Mouse (Mus musculus): ENCODE data around the gene Olfr1392.
"Not testable (repeated sequence)": the region's sequence is repeated elsewhere in the genome, so short reads cannot be mapped to it uniquely, and the experiment has no call there.

The Olfr1392 gene

DNA sequence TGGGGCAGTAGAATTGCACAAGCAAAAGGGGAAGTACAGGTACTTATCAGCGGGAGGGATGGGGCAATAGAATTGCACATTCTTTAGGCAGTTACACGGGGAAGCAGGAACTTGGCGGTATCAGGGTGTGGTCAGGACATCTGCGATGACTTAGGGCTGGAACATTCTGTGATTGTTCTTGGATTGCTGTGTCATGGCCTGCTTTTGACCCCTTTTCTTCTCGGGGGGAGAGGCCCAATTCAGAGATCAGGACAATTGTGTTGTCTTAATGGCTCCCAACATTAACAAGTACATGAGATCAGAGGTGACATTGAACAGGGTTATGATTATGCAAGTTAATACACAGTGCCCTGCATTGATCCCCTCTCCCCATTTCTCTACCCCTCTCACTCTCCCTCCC, 23.5 kb downstream of the Olfr1392 start:
- DNase-seq (ENCODE audit: low read depth, low spot score): not testable (repeated sequence)

DNA sequence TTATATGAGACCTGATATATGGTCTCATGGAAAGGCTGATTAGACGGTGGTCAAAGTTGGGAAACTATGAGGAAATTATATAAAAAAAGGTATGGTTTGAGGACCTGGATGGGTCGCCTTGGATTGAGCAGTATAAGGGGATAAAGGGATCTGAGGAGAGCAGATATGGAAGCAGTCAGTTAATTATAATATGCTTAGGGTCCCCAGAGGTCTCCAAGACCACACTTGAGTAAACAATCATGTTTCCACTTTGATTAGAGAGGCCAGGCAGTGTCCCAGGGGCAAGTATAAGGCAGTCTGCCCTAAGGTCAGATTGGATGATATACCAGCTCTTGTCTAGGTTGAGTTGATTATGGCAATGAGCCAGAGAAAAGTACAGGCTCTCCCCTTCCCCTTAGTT, 37.4 kb downstream of the Olfr1392 start, which contains the start of gene Olfr1391:
Gene Olfr1391, plus strand, starts transcription at position 301 of the 400 bp plus-strand sequence.
- DNase-seq (ENCODE audit: low read depth, low spot score): no peak

GRCm38 (mm10) chr11:49326726-49327125, 41.6 kb downstream of the Olfr1392 start:
- no peak for DNase-seq (ENCODE audit: low read depth, low spot score)

GRCm38 (mm10) chr11:49329686-49330085, 44.6 kb downstream of the Olfr1392 start:
- no peak for DNase-seq (ENCODE audit: low read depth, low spot score)

DNA sequence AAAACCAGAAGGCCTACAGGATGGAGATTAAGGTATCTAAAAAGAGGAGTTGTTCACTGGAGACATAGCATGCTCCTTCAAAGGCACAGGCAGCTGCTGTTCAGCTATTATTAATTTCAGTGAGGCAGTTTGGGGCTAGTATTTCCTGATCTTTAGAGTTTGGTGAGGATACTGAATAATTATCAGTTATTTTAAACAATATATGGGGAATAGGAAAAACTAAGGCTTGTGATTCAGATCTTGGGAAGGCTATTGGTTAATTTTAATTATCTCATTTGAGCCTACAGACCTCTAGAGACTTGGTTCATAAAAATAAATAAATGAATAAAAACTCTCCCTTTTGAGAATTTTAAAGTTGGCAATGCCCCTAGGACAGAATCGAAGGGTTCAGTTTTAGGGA, 49.8 kb downstream of the Olfr1392 start, which contains the start of gene Olfr1390:
Gene Olfr1390, plus strand, starts transcription at position 301 of the 400 bp plus-strand sequence.
- DNase-seq (ENCODE audit: low read depth, low spot score): no peak

DNA sequence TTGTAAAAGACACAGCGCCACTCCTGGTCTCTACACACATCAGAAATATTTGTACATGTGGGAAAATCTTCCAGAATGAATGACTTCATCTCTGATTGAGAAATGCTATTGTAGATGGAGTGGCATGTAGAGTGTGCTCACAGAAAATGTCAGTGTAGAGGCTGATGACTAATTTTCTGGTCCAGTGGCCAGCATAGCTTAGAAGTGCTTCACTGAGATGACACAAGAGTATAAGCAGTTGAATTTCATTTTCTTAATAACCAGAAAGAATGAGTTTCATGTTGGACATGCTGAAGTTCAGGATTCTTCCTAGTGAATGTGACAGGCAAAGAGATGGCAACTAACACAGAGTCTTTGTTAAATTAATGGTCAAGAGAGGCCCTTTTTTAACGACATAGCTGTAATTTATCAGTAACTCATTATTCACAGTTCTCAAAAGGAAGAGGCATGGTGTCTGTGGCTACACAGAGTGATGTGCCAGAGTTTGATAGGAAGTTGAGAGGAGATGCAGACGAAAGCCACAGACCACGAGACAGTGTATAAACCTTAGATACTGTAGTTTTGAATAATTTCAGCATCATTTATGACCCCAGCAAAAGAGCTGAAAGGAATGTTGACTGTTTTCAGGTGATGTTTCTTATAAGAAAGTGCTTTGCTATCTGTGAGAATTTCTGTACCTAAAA, 52.2 kb downstream of the Olfr1392 start:
- DNase-seq (ENCODE audit: low read depth, low spot score): no peak

Measured in brain, embryonic 18.5 days (tissue).